Comparison of ENCODE assay signal across 8 mouse cellular contexts in genomic region chr14:47087182-47087581, GRCm38 (mm10).
A peak's percentile ranks its signal among the peaks of the same experiment; 100 is the strongest.
DNase-seq lines count a peak whose midpoint lies in the region; ATAC-seq and TF ChIP-seq lines count a peak whose summit lies in the region.

No protein-coding gene starts in this region.

- no peaks in the 10 kb centered on the region for H3K27me3 ChIP-seq in embryonic facial prominence, embryonic 13.5 days
- H3K27me3 ChIP-seq in kidney, adult 2 months (replicated peaks; ENCODE audit: control insufficient read depth, insufficient read depth, low read length) = no peaks in the 10 kb centered on the region
- no peaks in the 10 kb centered on the region for H3K27me3 ChIP-seq in limb, embryonic 13.5 days
- H3K27me3 ChIP-seq in midbrain, embryonic 15.5 days (replicated peaks) = no peaks in the 10 kb centered on the region
- no peaks in the 10 kb centered on the region for H3K27me3 ChIP-seq in spleen, adult 2 months (ENCODE audit: control insufficient read depth, insufficient read depth, low read length)

- TF ChIP-seq POLR2A in bone marrow, adult 2 months (IDR thresholded peaks at IDR 0.05; ENCODE audit: borderline replicate concordance, control insufficient read depth, low read depth, low read length) = no peak
- no peak for TF ChIP-seq POLR2A in kidney, adult 2 months (IDR thresholded peaks at IDR 0.05; ENCODE audit: low read depth, low read length)
- TF ChIP-seq POLR2A in spleen, adult 2 months (IDR thresholded peaks at IDR 0.05; ENCODE audit: low read depth, low read length) = no peak

- ATAC-seq in embryonic facial prominence, embryonic 13.5 days (ENCODE audit: insufficient number of reproducible peaks, insufficient read depth, low FRiP score, low TSS enrichment, low read depth) = no peak
- no peak for ATAC-seq in limb, embryonic 13.5 days (ENCODE audit: low FRiP score, low read depth)
- ATAC-seq in midbrain, embryonic 15.5 days (replicated peaks) = peak; percentile 46

- H3K4me1 ChIP-seq in bone marrow, adult 2 months (ENCODE audit: control insufficient read depth, insufficient read depth, low read length) = no peaks in the 10 kb centered on the region; the same call in 1 of the 2 replicates
- peaks cover 10% of the 10 kb centered on the region for H3K4me1 ChIP-seq in embryonic facial prominence, embryonic 13.5 days
- no peaks in the 10 kb centered on the region; the same call in 1 of the 2 replicates for H3K4me1 ChIP-seq in kidney, adult 2 months (ENCODE audit: control insufficient read depth, insufficient read depth, low read length)
- H3K4me1 ChIP-seq in limb, embryonic 13.5 days = peaks cover 14% of the 10 kb centered on the region
- H3K4me1 ChIP-seq in midbrain, embryonic 15.5 days = peaks cover 13% of the 10 kb centered on the region
- H3K4me1 ChIP-seq in spleen, adult 2 months (ENCODE audit: control insufficient read depth, insufficient read depth, insufficient read length) = peaks cover 8% of the 10 kb centered on the region; the same call in 1 of the 2 replicates

- no peak; the same call in 1 of the 2 replicates for TF ChIP-seq CTCF in bone marrow, adult 2 months (IDR thresholded peaks at IDR 0.05; ENCODE audit: control insufficient read depth, insufficient read depth, low read length)
- peak; percentile 47 for TF ChIP-seq CTCF in kidney, adult 2 months (conservative IDR thresholded peaks at IDR 0.05; ENCODE audit: insufficient read depth, insufficient read length, low read depth, low read length)
- peak; percentile 33; the same call in 1 of the 2 replicates for TF ChIP-seq CTCF in spleen, adult 2 months (IDR thresholded peaks at IDR 0.05; ENCODE audit: extremely low read depth, insufficient read depth, insufficient read length, insufficient replicate concordance)

- H3K9me3 ChIP-seq in embryonic facial prominence, embryonic 13.5 days = no peaks in the 10 kb centered on the region
- no peaks in the 10 kb centered on the region for H3K9me3 ChIP-seq in limb, embryonic 13.5 days
- no peaks in the 10 kb centered on the region for H3K9me3 ChIP-seq in midbrain, embryonic 15.5 days

- DNase-seq in A20 (ENCODE audit: low read depth, low spot score) = peak; percentile 77
- peak; percentile 79 to 93 for DNase-seq in heart, adult 18-20 months
- peak; percentile 72 for DNase-seq in kidney, adult 2 months
- DNase-seq in spleen, adult 2 months (ENCODE audit: low read depth in 1 of 2, low spot score in 2 of 2) = peak; percentile 52 to 71

- peak overlapping the region; percentile 66 for H3K4me2 ChIP-seq in embryonic facial prominence, embryonic 13.5 days
- peak overlapping the region; percentile 68 for H3K4me2 ChIP-seq in limb, embryonic 13.5 days (replicated peaks)
- H3K4me2 ChIP-seq in midbrain, embryonic 15.5 days = peak overlapping the region; percentile 61

- H3K4me3 ChIP-seq in bone marrow, adult 2 months (replicated peaks; ENCODE audit: control insufficient read depth, low read depth, low read length) = peak overlapping the region; percentile 17
- peak overlapping the region; percentile 32; the same call in 1 of the 2 replicates for H3K4me3 ChIP-seq in embryonic facial prominence, embryonic 13.5 days
- 0 out of 2 replicates have a peak overlapping the region, but pooled peaks have one; percentile 23 for H3K4me3 ChIP-seq in kidney, adult 2 months (ENCODE audit: insufficient read depth, low read depth, low read length)
- H3K4me3 ChIP-seq in limb, embryonic 13.5 days = peak overlapping the region; percentile 32
- peak overlapping the region; percentile 33 for H3K4me3 ChIP-seq in midbrain, embryonic 15.5 days
- peak overlapping the region; percentile 32; the same call in 1 of the 2 replicates for H3K4me3 ChIP-seq in spleen, adult 2 months (ENCODE audit: extremely low read depth, insufficient read depth, insufficient read length)

- H3K36me3 ChIP-seq in embryonic facial prominence, embryonic 13.5 days = peaks cover 35% of the 10 kb centered on the region; the same call in 1 of the 2 replicates
- H3K36me3 ChIP-seq in kidney, adult 2 months (ENCODE audit: control insufficient read depth, insufficient read depth, low read length) = no peaks in the 10 kb centered on the region
- peaks cover 38% of the 10 kb centered on the region for H3K36me3 ChIP-seq in limb, embryonic 13.5 days
- H3K36me3 ChIP-seq in midbrain, embryonic 15.5 days (replicated peaks) = no peaks in the 10 kb centered on the region
- H3K36me3 ChIP-seq in spleen, adult 2 months (ENCODE audit: control insufficient read depth, insufficient read depth, low read length) = no peaks in the 10 kb centered on the region

- 20% methylated on average over 5 of the region's 5 CpGs for WGBS in bone marrow, adult 2 months
- WGBS in embryonic facial prominence, embryonic 13.5 days = 29% methylated on average over 5 of the region's 5 CpGs
- WGBS in kidney, adult 2 months = 35% methylated on average over 5 of the region's 5 CpGs
- 30% methylated on average over 5 of the region's 5 CpGs for WGBS in limb, embryonic 13.5 days
- 30% methylated on average over 5 of the region's 5 CpGs for WGBS in midbrain, embryonic 15.5 days
- 29% methylated on average over 5 of the region's 5 CpGs for WGBS in spleen, adult 2 months

- H3K9ac ChIP-seq in embryonic facial prominence, embryonic 13.5 days = peak overlapping the region; percentile 64; the same call in 1 of the 2 replicates
- peak overlapping the region; percentile 62 for H3K9ac ChIP-seq in limb, embryonic 13.5 days
- peak overlapping the region; percentile 43; the same call in 1 of the 2 replicates for H3K9ac ChIP-seq in midbrain, embryonic 15.5 days

- H3K27ac ChIP-seq in bone marrow, adult 2 months (ENCODE audit: control insufficient read depth, insufficient read depth, low read depth, low read length, poor library complexity) = peak overlapping the region; percentile 87
- peak overlapping the region; percentile 44; the same call in 1 of the 2 replicates for H3K27ac ChIP-seq in embryonic facial prominence, embryonic 13.5 days
- no peak overlapping the region for H3K27ac ChIP-seq in kidney, adult 2 months (ENCODE audit: insufficient read depth, low read depth, low read length)
- H3K27ac ChIP-seq in limb, embryonic 13.5 days = no peak overlapping the region
- H3K27ac ChIP-seq in midbrain, embryonic 15.5 days = no peak overlapping the region
- H3K27ac ChIP-seq in spleen, adult 2 months (ENCODE audit: insufficient read depth, low read length) = no peak overlapping the region

Comparison
In these comparisons a context has a peak if more than half of its experiments do, and no peak if none do; other contexts are left out.
1. H3K27ac ChIP-seq: peak in bone marrow, adult 2 months (single experiment) and embryonic facial prominence, embryonic 13.5 days (single experiment); none in kidney, adult 2 months (single experiment), limb, embryonic 13.5 days (single experiment), midbrain, embryonic 15.5 days (single experiment) and spleen, adult 2 months (single experiment).
2. Peak in every context shown above with its lines, with median percentiles within 50 percentile points of each other: DNase-seq, H3K4me3 ChIP-seq, H3K4me2 ChIP-seq and H3K9ac ChIP-seq.